Mouse (Mus musculus): ENCODE measurements at regions not wholly inside any gene's neighbourhood (a gene's known extent, or its start where the extent isn't known, plus 50 kb on each side); places are given as distances from the start of the nearest gene placed in this dataset.
A peak's percentile ranks its signal among the peaks of the same experiment; 100 is the strongest.

- dilution Hi-C loops (cut with MboI; ENCODE audit: extremely low pct_ligation_motif_present, extremely low pct_unique_long_range_greater_than_20kb, low sequenced_read_pairs): no loop called here
- DNase-seq (ENCODE audit: extremely low read depth): peak; percentile 58
- peaks cover 18% of the 10 kb centered on the region for H3K9me3 ChIP-seq (replicated peaks; ENCODE audit: low read length)
- no peak overlapping the region for H3K4me3 ChIP-seq (replicated peaks in 1 of 3; ENCODE audit: low read depth in 2 of 3, low read length in 2 of 3, poor library complexity in 1 of 3)
- in situ Hi-C loops (cut with MboI; ENCODE audit: low pct_ligation_motif_present, low pct_unique_long_range_greater_than_20kb, low sequenced_read_pairs): no loop called here
- no peak overlapping the region for H3K9ac ChIP-seq (ENCODE audit: insufficient read depth, low read depth)
- no peaks in the 10 kb centered on the region for H3K27me3 ChIP-seq (replicated peaks)
- no peak overlapping the region for H3K4me2 ChIP-seq (ENCODE audit: insufficient read depth, low read depth, poor library complexity, severe bottlenecking)
- no peaks in the 10 kb centered on the region for H3K36me3 ChIP-seq (replicated peaks in 1 of 2; ENCODE audit: control insufficient read depth in 1 of 2, insufficient read depth in 1 of 2, low read length in 1 of 2)
- peaks cover 0 to 33% of the 10 kb centered on the region in 2 experiments; a peak in 2 of 4 replicates for H3K4me1 ChIP-seq (ENCODE audit: control insufficient read depth in 1 of 2, insufficient read depth in 2 of 2)
- no peak overlapping the region for H3K27ac ChIP-seq (ENCODE audit: insufficient read depth, low read depth)
- H3K79me2 ChIP-seq (replicated peaks; ENCODE audit: control insufficient read depth, extremely low read depth, insufficient read depth, poor library complexity, severe bottlenecking): no peaks in the 10 kb centered on the region
- TF ChIP-seq MEF2A (IDR thresholded peaks at IDR 0.05; ENCODE audit: borderline replicate concordance, low read depth, low read length): no peak
- TF ChIP-seq PAX5 (IDR thresholded peaks at IDR 0.05; ENCODE audit: low read length): no peak
- no peak for TF ChIP-seq POLR2A (IDR thresholded peaks at IDR 0.05; ENCODE audit: low read depth, low read length)
- no peak for TF ChIP-seq SIN3A (IDR thresholded peaks at IDR 0.05; ENCODE audit: low read length)
- no peak for TF ChIP-seq ZNF384 (IDR thresholded peaks at IDR 0.05; ENCODE audit: low read depth, low read length)
- TF ChIP-seq CHD2 (IDR thresholded peaks at IDR 0.05; ENCODE audit: low read length): no peak
- no peak for TF ChIP-seq CTCF (conservative IDR thresholded peaks at IDR 0.05 in 1 of 2, IDR thresholded peaks at IDR 0.05 in 1 of 2; ENCODE audit: low read depth in 2 of 2, low read length in 2 of 2)
- no peak for TF ChIP-seq USF2 (conservative IDR thresholded peaks at IDR 0.05; ENCODE audit: low read depth, low read length)
- no peak for TF ChIP-seq BHLHE40 (IDR thresholded peaks at IDR 0.05; ENCODE audit: low read depth, low read length)
- TF ChIP-seq USF1 (IDR thresholded peaks at IDR 0.05; ENCODE audit: low read depth, low read length): no peak
Observed at GRCm38 (mm10) chr16:39196896-39197295, 304.4 kb downstream of the Igsf11 start.

GRCm38 (mm10) chr16:39223551-39223950, 331.1 kb downstream of the Igsf11 start:
- dilution Hi-C loops (cut with MboI; ENCODE audit: extremely low pct_ligation_motif_present, extremely low pct_unique_long_range_greater_than_20kb, low sequenced_read_pairs): no loop called here
- no peaks in the 10 kb centered on the region for H3K36me3 ChIP-seq (replicated peaks in 1 of 2; ENCODE audit: control insufficient read depth in 1 of 2, insufficient read depth in 1 of 2, low read length in 1 of 2)
- H3K27ac ChIP-seq (ENCODE audit: insufficient read depth, low read depth): no peak overlapping the region
- in situ Hi-C loops (cut with MboI; ENCODE audit: low pct_ligation_motif_present, low pct_unique_long_range_greater_than_20kb, low sequenced_read_pairs): no loop called here
- H3K79me2 ChIP-seq (replicated peaks; ENCODE audit: control insufficient read depth, extremely low read depth, insufficient read depth, poor library complexity, severe bottlenecking): no peaks in the 10 kb centered on the region
- H3K4me3 ChIP-seq (replicated peaks in 1 of 3; ENCODE audit: low read depth in 2 of 3, low read length in 2 of 3, poor library complexity in 1 of 3): no peak overlapping the region
- no peak overlapping the region for H3K9ac ChIP-seq (ENCODE audit: insufficient read depth, low read depth)
- H3K27me3 ChIP-seq (replicated peaks): no peaks in the 10 kb centered on the region
- no peaks in the 10 kb centered on the region for H3K4me1 ChIP-seq (ENCODE audit: control insufficient read depth in 1 of 2, insufficient read depth in 2 of 2)
- H3K9me3 ChIP-seq (replicated peaks; ENCODE audit: low read length): peaks cover 2% of the 10 kb centered on the region
- DNase-seq (ENCODE audit: extremely low read depth): no peak
- no peak overlapping the region for H3K4me2 ChIP-seq (ENCODE audit: insufficient read depth, low read depth, poor library complexity, severe bottlenecking)
- TF ChIP-seq ZNF384 (IDR thresholded peaks at IDR 0.05; ENCODE audit: low read depth, low read length) (no peak), ZMIZ1 (IDR thresholded peaks at IDR 0.05; ENCODE audit: low read depth, low read length) (no peak), NELFE (IDR thresholded peaks at IDR 0.05; ENCODE audit: low read depth, low read length) (no peak), IRF4 (IDR thresholded peaks at IDR 0.05; ENCODE audit: low read depth, low read length) (no peak), MYC (IDR thresholded peaks at IDR 0.05; ENCODE audit: low read depth, low read length) (no peak), CTCF (conservative IDR thresholded peaks at IDR 0.05 in 1 of 2, IDR thresholded peaks at IDR 0.05 in 1 of 2; ENCODE audit: low read depth in 2 of 2, low read length in 2 of 2) (no peak), TCF12 (IDR thresholded peaks at IDR 0.05; ENCODE audit: low read depth, low read length) (no peak), PAX5 (IDR thresholded peaks at IDR 0.05; ENCODE audit: low read length) (no peak)

GRCm38 (mm10) chr16:39229501-39229900, 337.0 kb downstream of the Igsf11 start:
- TF ChIP-seq CHD1 (IDR thresholded peaks at IDR 0.05; ENCODE audit: low read depth, low read length): no peak
- no peak for TF ChIP-seq KAT2A (IDR thresholded peaks at IDR 0.05; ENCODE audit: insufficient replicate concordance, low read length)
- TF ChIP-seq POLR2AphosphoS2 (IDR thresholded peaks at IDR 0.05; ENCODE audit: low read depth, low read length): no peak
- no peak for TF ChIP-seq CHD2 (IDR thresholded peaks at IDR 0.05; ENCODE audit: low read length)
- no peak for TF ChIP-seq JUND (conservative IDR thresholded peaks at IDR 0.05; ENCODE audit: low read depth, low read length)
- no peak for TF ChIP-seq GABPA (IDR thresholded peaks at IDR 0.05; ENCODE audit: insufficient replicate concordance, low read depth, low read length)
- no peak for TF ChIP-seq MYC (IDR thresholded peaks at IDR 0.05; ENCODE audit: low read depth, low read length)
- no peak for TF ChIP-seq ETS1 (conservative IDR thresholded peaks at IDR 0.05; ENCODE audit: low read depth, low read length)
- no peak for TF ChIP-seq UBTF (IDR thresholded peaks at IDR 0.05; ENCODE audit: low read depth, low read length)
- TF ChIP-seq EP300 (IDR thresholded peaks at IDR 0.05; ENCODE audit: low read length): no peak
- H3K36me3 ChIP-seq (replicated peaks in 1 of 2; ENCODE audit: control insufficient read depth in 1 of 2, insufficient read depth in 1 of 2, low read length in 1 of 2): no peaks in the 10 kb centered on the region
- H3K4me3 ChIP-seq (replicated peaks in 1 of 3; ENCODE audit: low read depth in 2 of 3, low read length in 2 of 3, poor library complexity in 1 of 3): no peak overlapping the region
- DNase-seq (ENCODE audit: extremely low read depth): no peak
- dilution Hi-C loops (cut with MboI; ENCODE audit: extremely low pct_ligation_motif_present, extremely low pct_unique_long_range_greater_than_20kb, low sequenced_read_pairs) (no loop called here), in situ Hi-C loops (cut with MboI; ENCODE audit: low pct_ligation_motif_present, low pct_unique_long_range_greater_than_20kb, low sequenced_read_pairs) (no loop called here)
- H3K27ac ChIP-seq (ENCODE audit: insufficient read depth, low read depth): no peak overlapping the region
- no peaks in the 10 kb centered on the region for H3K4me1 ChIP-seq (ENCODE audit: control insufficient read depth in 1 of 2, insufficient read depth in 2 of 2)
- H3K4me2 ChIP-seq (ENCODE audit: insufficient read depth, low read depth, poor library complexity, severe bottlenecking): no peak overlapping the region
- H3K9me3 ChIP-seq (replicated peaks; ENCODE audit: low read length): peaks cover 3% of the 10 kb centered on the region
- H3K27me3 ChIP-seq (replicated peaks): no peaks in the 10 kb centered on the region
- no peaks in the 10 kb centered on the region for H3K79me2 ChIP-seq (replicated peaks; ENCODE audit: control insufficient read depth, extremely low read depth, insufficient read depth, poor library complexity, severe bottlenecking)
- no peak overlapping the region for H3K9ac ChIP-seq (ENCODE audit: insufficient read depth, low read depth)
